11 mouse cellular contexts compared by ENCODE assay signal in the genomic region with DNA sequence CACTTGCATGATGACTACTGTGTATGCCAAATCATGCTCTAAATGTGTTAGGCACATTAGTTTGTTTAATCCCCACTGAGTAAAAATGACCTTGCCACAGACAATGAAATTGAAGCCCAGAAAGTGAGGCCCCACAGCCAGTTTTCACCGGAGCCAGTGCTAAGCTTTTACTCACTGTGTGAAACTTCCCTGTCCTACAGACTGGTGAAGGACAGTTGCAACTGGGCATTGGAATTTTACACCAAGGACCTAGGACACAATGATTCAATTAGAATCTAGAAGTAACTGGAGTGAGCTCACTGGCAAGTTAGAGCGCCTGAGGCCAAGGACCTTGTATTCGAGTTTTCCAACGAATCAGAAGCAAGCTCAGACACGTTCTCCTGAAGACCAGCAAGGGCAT.
"Had no signal": no experiment of that assay in that cellular context is flagged by ENCODE, and none has a peak within 500 bp of the region (broad histone marks: within the 10 kb centered on the region; RNA-seq: fewer than 3 reads in every experiment).

No protein-coding gene starts in this region.

- H3K27ac ChIP-seq: limb, embryonic 13.5 days; liver, embryonic 14.5 days; midbrain, embryonic 12.5 days; neural tube, embryonic 13.5 days had no signal

- ATAC-seq: midbrain, embryonic 16.5 days had no signal

- H3K9ac ChIP-seq: limb, embryonic 13.5 days; liver, embryonic 14.5 days; midbrain, embryonic 12.5 days; neural tube, embryonic 13.5 days had no signal

- H3K4me3 ChIP-seq: limb, embryonic 13.5 days; midbrain, embryonic 12.5 days; neural tube, embryonic 13.5 days had no signal

- H3K9me3 ChIP-seq: limb, embryonic 13.5 days; midbrain, embryonic 12.5 days; neural tube, embryonic 13.5 days had no signal

- H3K4me2 ChIP-seq: limb, embryonic 13.5 days; midbrain, embryonic 12.5 days; neural tube, embryonic 13.5 days had no signal

- DNase-seq: lung, adult 18-20 months; retina, postnatal 1 day; right cerebral cortex, postnatal 4 days; spleen, adult 18-20 months; thymus, adult 18-20 months; thymus, postnatal 14 days had no signal

- H3K27me3 ChIP-seq: limb, embryonic 13.5 days; midbrain, embryonic 12.5 days; neural tube, embryonic 13.5 days had no signal

- H3K36me3 ChIP-seq: limb, embryonic 13.5 days; midbrain, embryonic 12.5 days; neural tube, embryonic 13.5 days had no signal
